Mouse (Mus musculus) lung, postnatal 36 days (tissue): Measurements from ENCODE around the gene Tubg2.

ENCODE experiments used
- DNase-seq: peaks from one replicate; pipeline ENCODE4 v3.0.0; 2022; ENCODE audit warnings: mixed read lengths

Tubg2 gene

DNA sequence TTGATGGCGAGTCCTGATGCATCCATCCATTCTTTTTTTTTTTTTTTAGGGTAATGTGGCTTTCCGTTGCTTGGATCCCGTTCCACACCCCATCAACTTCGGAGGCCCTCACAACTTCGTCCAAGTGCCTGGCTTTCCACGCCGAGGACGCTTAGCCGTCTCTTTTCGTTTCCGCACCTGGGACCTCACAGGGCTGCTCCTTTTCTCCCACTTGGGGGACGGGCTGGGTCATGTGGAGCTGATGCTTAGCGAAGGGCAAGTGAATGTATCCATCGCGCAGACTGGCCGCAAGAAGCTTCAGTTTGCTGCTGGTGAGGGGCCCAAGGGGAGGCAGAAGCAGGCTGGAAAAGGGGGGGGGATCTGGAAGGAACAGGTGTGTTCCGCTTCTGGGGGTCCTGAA, 24.6 kb downstream of the Tubg2 start:
- DNase-seq: no peak

GRCm38 (mm10) chr11:101180846-101181740, 25.4 kb downstream of the Tubg2 start:
- DNase-seq: peak; percentile 86

- DNase-seq: no peak
These were observed 26.3 kb downstream of the Tubg2 start for GRCm38 (mm10) chr11:101181961-101182360.

DNA sequence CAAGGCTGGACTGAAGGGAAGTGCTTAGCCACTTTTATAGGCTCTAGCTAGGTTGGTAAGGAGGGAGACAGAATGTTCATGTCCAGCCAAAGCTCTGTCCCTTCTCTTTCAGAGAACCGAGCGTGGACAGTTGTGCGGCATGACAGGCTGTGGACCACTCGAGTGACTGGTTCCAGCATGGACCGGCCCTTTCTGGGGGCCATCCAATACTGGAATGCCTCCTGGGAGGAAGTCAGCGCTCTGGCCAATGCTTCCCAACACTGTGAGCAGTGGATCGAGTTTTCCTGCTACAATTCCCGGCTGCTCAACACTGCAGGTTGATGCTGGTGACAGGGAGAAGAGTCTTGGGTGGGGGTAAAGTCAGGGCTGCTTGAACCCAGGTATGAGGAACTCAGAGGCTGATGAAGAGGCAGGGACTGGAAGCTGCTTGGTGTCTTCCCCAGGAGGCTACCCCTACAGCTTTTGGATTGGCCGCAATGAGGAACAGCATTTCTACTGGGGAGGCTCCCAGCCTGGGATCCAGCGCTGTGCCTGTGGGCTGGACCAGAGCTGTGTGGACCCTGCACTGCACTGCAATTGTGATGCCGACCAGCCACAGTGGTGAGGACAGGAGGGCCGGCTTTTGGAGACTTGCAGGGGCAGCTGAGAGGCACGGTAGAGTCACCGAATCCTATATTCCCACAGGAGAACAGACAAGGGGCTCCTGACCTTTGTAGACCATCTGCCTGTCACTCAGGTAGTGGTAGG, 27.2 kb downstream of the Tubg2 start:
- no peak for DNase-seq

GRCm38 (mm10) chr11:101184984-101185383, 29.3 kb downstream of the Tubg2 start:
- DNase-seq: no peak

GRCm38 (mm10) chr11:101185441-101185840, 29.7 kb downstream of the Tubg2 start:
- DNase-seq: no peak

GRCm38 (mm10) chr11:101186526-101187247, 31.0 kb downstream of the Tubg2 start:
- DNase-seq: no peak

- no peak for DNase-seq
These were observed 31.8 kb downstream of the Tubg2 start for GRCm38 (mm10) chr11:101187541-101187940.

- DNase-seq: no peak
These were observed 32.6 kb downstream of the Tubg2 start for GRCm38 (mm10) chr11:101188166-101188805.

GRCm38 (mm10) chr11:101189495-101190180, 33.9 kb downstream of the Tubg2 start:
- DNase-seq: peak; percentile 68

DNA sequence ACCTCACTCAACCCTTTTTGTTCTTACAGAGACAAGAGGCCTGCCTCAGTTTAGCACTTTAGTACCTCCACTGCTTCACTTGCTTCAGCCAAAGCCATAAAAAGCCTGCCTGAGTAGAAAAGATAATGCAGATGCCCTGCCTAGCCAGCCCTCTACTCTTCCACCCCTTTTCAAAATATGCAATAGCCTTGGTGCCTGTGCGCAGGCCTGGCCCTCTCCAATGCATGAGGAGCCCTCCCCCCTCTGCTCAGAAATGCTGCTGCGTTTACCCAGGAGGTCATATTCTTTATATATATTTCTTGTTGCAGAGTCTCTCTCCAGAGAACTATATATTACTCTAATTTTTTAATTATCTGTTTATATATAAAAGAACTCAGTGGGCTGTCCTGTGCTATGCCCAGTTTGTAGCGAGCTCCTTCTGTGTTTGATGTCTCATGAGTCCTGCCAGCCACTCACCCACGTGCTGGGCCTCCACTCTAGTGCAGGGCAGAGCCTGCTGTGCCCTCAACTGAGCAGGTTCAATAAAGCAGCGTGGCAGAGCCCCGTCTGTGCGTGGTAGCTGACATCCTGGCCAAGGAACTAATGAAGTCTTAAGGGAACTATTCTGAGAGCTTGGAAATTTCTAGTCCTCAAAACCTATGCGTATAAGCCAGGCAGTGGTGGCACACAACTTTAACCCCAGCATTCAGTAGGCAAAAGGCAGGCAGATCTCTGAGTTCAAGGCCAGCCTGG, 34.6 kb downstream of the Tubg2 start:
- DNase-seq: no peak

GRCm38 (mm10) chr11:101190913-101191907, 35.5 kb downstream of the Tubg2 start:
- DNase-seq: no peak

DNA sequence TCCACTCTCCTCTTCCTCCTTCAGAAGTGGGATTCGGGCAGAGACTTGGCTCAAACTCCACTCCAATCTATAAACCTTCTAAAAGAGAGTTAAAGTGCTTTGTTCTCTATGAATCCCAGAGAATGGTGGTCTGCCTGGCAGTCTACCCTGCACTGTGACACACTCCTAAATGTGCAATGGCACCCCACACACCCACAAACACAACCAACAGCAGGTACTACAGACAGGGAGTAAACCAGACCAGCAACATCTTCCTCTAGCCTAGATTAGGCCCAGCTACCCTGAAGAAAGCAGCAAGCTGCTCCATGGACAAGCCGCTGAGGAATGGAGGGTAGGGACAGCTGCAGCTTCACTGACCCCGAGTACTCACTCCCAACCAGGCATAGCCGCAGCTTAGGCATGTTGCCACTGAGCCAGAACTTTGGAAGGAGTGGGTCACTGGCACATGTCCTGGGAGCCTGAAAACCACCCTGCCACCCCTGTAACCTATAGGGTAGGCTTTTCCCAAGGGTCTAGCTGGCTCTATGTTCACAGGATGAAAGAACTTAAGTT, 36.3 kb downstream of the Tubg2 start:
- DNase-seq: no peak

DNA sequence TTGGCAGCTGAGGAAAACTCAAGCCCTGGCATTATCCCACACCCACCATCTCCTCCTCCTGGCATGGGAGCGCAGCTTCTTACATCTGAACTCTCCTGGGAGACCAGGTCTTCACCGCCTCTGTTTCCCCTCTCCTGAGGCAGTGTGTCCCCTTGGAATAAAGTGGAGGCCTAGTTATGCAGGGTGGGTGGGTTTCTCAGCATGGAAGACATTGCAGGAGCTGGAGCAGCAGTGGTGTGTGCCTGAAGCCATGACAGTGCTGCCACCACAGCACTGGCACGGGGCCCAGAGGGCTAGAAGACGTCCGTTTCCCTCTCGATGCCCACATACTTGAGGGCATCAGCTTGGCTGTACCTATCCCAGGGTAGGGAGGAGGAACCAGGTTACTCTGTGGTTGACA, 36.9 kb downstream of the Tubg2 start:
- no peak for DNase-seq

DNA sequence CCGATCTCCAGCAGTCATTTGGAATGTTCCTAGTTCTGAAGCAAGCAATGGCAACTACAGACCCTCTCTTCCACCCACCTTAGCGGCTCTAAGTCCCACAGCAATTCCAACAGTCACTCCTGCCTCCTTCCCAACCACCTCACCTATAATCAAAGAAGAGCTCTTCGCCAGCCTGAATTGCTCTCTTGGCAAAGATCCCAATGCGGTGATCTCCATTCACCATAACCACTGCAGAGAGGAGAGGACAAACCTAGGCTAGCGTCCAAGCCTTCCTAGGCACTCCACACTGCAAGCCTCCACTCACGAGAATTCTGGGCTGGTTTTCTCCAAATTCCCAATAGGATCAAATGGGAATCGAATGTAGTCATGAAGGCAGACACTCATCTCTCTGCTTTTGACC, 37.4 kb downstream of the Tubg2 start:
- DNase-seq: no peak

DNA sequence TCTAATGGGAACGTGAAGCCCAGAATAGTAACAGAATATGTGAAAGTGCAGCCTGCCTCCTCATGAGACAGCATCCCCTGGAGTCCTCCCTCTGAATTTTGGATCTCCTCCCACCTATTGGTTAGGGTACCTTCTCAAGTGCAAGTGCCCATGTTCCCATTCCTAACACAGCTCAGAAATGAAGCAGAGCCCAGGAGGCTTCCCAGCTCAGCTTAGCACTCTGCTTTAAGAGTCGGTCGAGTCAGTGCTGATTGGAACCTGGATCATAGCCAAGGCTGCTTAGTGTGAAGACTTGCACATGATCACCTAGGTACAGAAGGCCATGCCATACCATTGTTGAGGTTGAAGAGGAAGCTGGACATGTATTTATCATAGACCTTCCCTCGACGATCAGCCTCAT, 38.4 kb downstream of the Tubg2 start:
- no peak for DNase-seq

- no peak for DNase-seq
These were observed 38.9 kb downstream of the Tubg2 start for GRCm38 (mm10) chr11:101194643-101195042.

- DNase-seq: no peak
These were observed 39.4 kb downstream of the Tubg2 start for GRCm38 (mm10) chr11:101195101-101195500.

DNA sequence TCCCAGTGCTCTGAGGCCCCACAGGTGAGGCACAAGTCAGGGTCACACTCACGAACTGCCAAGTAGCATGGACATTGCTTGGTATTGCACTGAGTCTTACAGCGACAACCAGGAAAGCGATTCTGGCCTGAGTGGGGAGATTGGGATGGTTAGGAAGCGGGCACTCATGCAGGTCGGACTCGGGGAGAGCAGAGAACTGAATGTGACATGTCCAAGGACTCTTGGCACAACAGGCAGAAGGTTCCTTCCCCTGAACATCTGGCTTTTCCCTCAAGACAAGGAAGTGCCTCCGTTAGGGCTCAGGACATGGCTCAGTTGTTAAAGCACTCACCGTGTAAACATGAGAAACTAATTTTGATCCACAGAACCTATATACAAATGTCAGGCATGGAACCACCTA, 39.9 kb downstream of the Tubg2 start:
- DNase-seq: no peak

GRCm38 (mm10) chr11:101196175-101196574, 40.5 kb downstream of the Tubg2 start:
- no peak for DNase-seq
